Mouse (Mus musculus) stomach, postnatal 0 days (tissue): ENCODE results near the gene Tnfrsf14. TPM values are rescaled to one million over a fixed set of nuclear protein-coding genes. Genes with fewer than 3 reads are reported as not detected.

Experiments used
- ATAC-seq: fragments of 200-750 bp; cut with Nextera tagmentation; 2 replicates; pipeline ENCODE4 v1.8.0; 2017; ENCODE audit not compliant: low FRiP score, low TSS enrichment
- DNase-seq: peaks from one replicate; pipeline ENCODE4 v3.0.0-alpha.2; 2016; ENCODE audit warnings: low spot score
- H3K27ac ChIP-seq: fragments of 300-500 bp; sonication (generic); replicated peaks from 2 replicates; pipeline ENCODE4 v1.5.1; 2014; ENCODE audit warnings: mild to moderate bottlenecking, control low read depth
- H3K27me3 ChIP-seq: fragments of 300-500 bp; sonication (generic); 2 replicates; pipeline ENCODE4 v1.6.1; 2014; ENCODE audit warnings: low read length; ENCODE audit not compliant: control insufficient read depth, insufficient read depth
- H3K36me3 ChIP-seq: fragments of 300-500 bp; sonication (generic); 2 replicates; pipeline ENCODE4 v1.6.1; 2014; ENCODE audit warnings: low read length, mixed read lengths; ENCODE audit not compliant: control insufficient read depth, insufficient read depth
- H3K4me1 ChIP-seq: fragments of 300-500 bp; sonication (generic); replicated peaks from 2 replicates; pipeline ENCODE4 v1.6.1; 2014; ENCODE audit warnings: antibody characterized with exemption; ENCODE audit not compliant: control insufficient read depth, insufficient read depth
- H3K4me2 ChIP-seq: fragments of 300-500 bp; sonication (generic); replicated peaks from 2 replicates; pipeline ENCODE4 v1.6.1; 2014; ENCODE audit warnings: low read depth, mild to moderate bottlenecking, control low read depth, moderate library complexity
- H3K4me3 ChIP-seq: fragments of 300-500 bp; sonication (generic); 2 replicates; pipeline ENCODE4 v1.5.1; 2014; ENCODE audit warnings: low read depth, low read length, control low read depth
- H3K9ac ChIP-seq: fragments of 300-500 bp; sonication (generic); 2 replicates; pipeline ENCODE4 v1.6.1; 2014; ENCODE audit warnings: mild to moderate bottlenecking, low read length, control low read depth, mixed read lengths
- H3K9me3 ChIP-seq: fragments of 300-500 bp; sonication (generic); 2 replicates; pipeline ENCODE4 v1.6.1; 2016; ENCODE audit warnings: low read length; ENCODE audit not compliant: control insufficient read depth
- CTCF ChIP-seq: IDR thresholded peaks from 2 replicates; pipeline ENCODE4 v1.5.1; 2016; ENCODE audit warnings: antibody characterized with exemption, low read depth, mild to moderate bottlenecking, moderate library complexity
- EP300 ChIP-seq: optimal IDR thresholded peaks from 2 replicates; pipeline ENCODE3; 2016; ENCODE audit warnings: antibody characterized with exemption
- WGBS: fragments of 180-500 bp; shearing (Covaris S2); extraction: QIAGEN DNeasy Blood & Tissue Kit; methylation state at CpG from one replicate; pipeline ENCODE4 v1.1.7; 2014; 5-methylcytosine and 5-hydroxymethylcytosine counted together
- polyA plus RNA-seq: library from polyadenylated mRNA; unstranded; fragments of >200 nt; fragmentation: Nextera tagmentation; extraction: Ambion mirVana; gene quantifications from 2 replicates; pipeline ENCODE4 v1.2.1, GENCODE M21; 2015

The Tnfrsf14 gene
- polyA plus RNA-seq, 1 experiment from 2014 or later = 0.61 TPM

GRCm38 (mm10) chr4:154915286-154915685 is 13.1 kb downstream of the Tnfrsf14 start:
- no peak for TF ChIP-seq CTCF
- TF ChIP-seq EP300 = no peak
- Histone ChIP-seq H3K36me3 (no peaks in the 10 kb centered on the region; the same call in 1 of the 2 replicates), H3K9ac (no peak overlapping the region), H3K4me3 (no peak overlapping the region), H3K27ac (no peak overlapping the region), H3K9me3 (no peaks in the 10 kb centered on the region), H3K4me2 (no peak overlapping the region), H3K4me1 (peaks cover 2% of the 10 kb centered on the region; the same call in 1 of the 2 replicates), H3K27me3 (no peaks in the 10 kb centered on the region)
- no peak for ATAC-seq
- 74% methylated on average over 10 of the region's 10 CpGs for WGBS
- no peak for DNase-seq

GRCm38 (mm10) chr4:154914707-154915106 is 13.7 kb downstream of the Tnfrsf14 start:
- Histone ChIP-seq H3K27ac (no peak overlapping the region), H3K36me3 (no peaks in the 10 kb centered on the region; the same call in 1 of the 2 replicates), H3K4me1 (peaks cover 2% of the 10 kb centered on the region; the same call in 1 of the 2 replicates), H3K27me3 (no peaks in the 10 kb centered on the region), H3K9me3 (no peaks in the 10 kb centered on the region), H3K4me2 (no peak overlapping the region), H3K9ac (no peak overlapping the region), H3K4me3 (no peak overlapping the region)
- ATAC-seq = no peak
- no peak for DNase-seq
- no peak for TF ChIP-seq EP300
- TF ChIP-seq CTCF = no peak
- 76% methylated on average over 3 of the region's 3 CpGs for WGBS

GRCm38 (mm10) chr4:154914252-154914651 is 14.1 kb downstream of the Tnfrsf14 start:
- Histone ChIP-seq H3K27ac (no peak overlapping the region), H3K4me2 (no peak overlapping the region), H3K9me3 (no peaks in the 10 kb centered on the region), H3K4me3 (no peak overlapping the region), H3K4me1 (peaks cover 2% of the 10 kb centered on the region; the same call in 1 of the 2 replicates), H3K27me3 (no peaks in the 10 kb centered on the region), H3K9ac (no peak overlapping the region), H3K36me3 (no peaks in the 10 kb centered on the region; the same call in 1 of the 2 replicates)
- 96% methylated on average over 4 of the region's 4 CpGs for WGBS
- ATAC-seq (no peak), DNase-seq (no peak)
- TF ChIP-seq EP300 = no peak
- TF ChIP-seq CTCF = no peak

- DNase-seq = no peak
- WGBS = 95% methylated on average over 3 of the region's 3 CpGs
- no peak overlapping the region for H3K9ac ChIP-seq
- H3K4me3 ChIP-seq = no peak overlapping the region
- ATAC-seq = no peak
- no peak for TF ChIP-seq CTCF
- TF ChIP-seq EP300 = no peak
- no peaks in the 10 kb centered on the region for H3K9me3 ChIP-seq
- H3K4me1 ChIP-seq = peaks cover 2% of the 10 kb centered on the region; the same call in 1 of the 2 replicates
- no peak overlapping the region for H3K27ac ChIP-seq
- H3K36me3 ChIP-seq = no peaks in the 10 kb centered on the region; the same call in 1 of the 2 replicates
- no peaks in the 10 kb centered on the region for H3K27me3 ChIP-seq
- no peak overlapping the region for H3K4me2 ChIP-seq
Measured at GRCm38 (mm10) chr4:154913845-154914244, 14.5 kb downstream of the Tnfrsf14 start.

GRCm38 (mm10) chr4:154911644-154912043 is 16.7 kb downstream of the Tnfrsf14 start:
- Histone ChIP-seq H3K4me2 (no peak overlapping the region), H3K27ac (peak overlapping the region; percentile 63), H3K36me3 (no peaks in the 10 kb centered on the region), H3K9ac (no peak overlapping the region), H3K4me1 (peaks cover 2% of the 10 kb centered on the region; the same call in 1 of the 2 replicates), H3K9me3 (no peaks in the 10 kb centered on the region), H3K4me3 (no peak overlapping the region), H3K27me3 (no peaks in the 10 kb centered on the region)
- TF ChIP-seq CTCF = no peak
- no peak for TF ChIP-seq EP300
- DNase-seq = peak; percentile 46
- ATAC-seq = peak; percentile 39
- 43% methylated on average over 2 of the region's 2 CpGs for WGBS

GRCm38 (mm10) chr4:154910606-154911522 is 17.5 kb downstream of the Tnfrsf14 start:
- WGBS = 20% methylated on average over 15 of the region's 15 CpGs
- peak overlapping the region; percentile 18; the same call in 1 of the 2 replicates for H3K4me2 ChIP-seq
- no peak for TF ChIP-seq CTCF
- no peak for TF ChIP-seq EP300

More at GRCm38 (mm10) chr4:154910606-154911522, 17.5 kb downstream of the Tnfrsf14 start:
- DNase-seq = no peak
- Histone ChIP-seq H3K36me3 (no peaks in the 10 kb centered on the region), H3K9ac (peak overlapping the region; percentile 18; the same call in 1 of the 2 replicates), H3K9me3 (no peaks in the 10 kb centered on the region), H3K27ac (peak overlapping the region; percentile 63), H3K4me3 (no peak overlapping the region), H3K27me3 (no peaks in the 10 kb centered on the region), H3K4me1 (peaks cover 2% of the 10 kb centered on the region; the same call in 1 of the 2 replicates)
- peak; percentile 67 for ATAC-seq
